Mouse (Mus musculus): ENCODE data around the gene Meis1.
A peak's percentile ranks its signal among the peaks of the same experiment; 100 is the strongest.

Gene Meis1

GRCm38 (mm10) chr11:18898862-18899261 lies 119.9 kb downstream of the Meis1 start:
- DNase-seq: no peak

DNA sequence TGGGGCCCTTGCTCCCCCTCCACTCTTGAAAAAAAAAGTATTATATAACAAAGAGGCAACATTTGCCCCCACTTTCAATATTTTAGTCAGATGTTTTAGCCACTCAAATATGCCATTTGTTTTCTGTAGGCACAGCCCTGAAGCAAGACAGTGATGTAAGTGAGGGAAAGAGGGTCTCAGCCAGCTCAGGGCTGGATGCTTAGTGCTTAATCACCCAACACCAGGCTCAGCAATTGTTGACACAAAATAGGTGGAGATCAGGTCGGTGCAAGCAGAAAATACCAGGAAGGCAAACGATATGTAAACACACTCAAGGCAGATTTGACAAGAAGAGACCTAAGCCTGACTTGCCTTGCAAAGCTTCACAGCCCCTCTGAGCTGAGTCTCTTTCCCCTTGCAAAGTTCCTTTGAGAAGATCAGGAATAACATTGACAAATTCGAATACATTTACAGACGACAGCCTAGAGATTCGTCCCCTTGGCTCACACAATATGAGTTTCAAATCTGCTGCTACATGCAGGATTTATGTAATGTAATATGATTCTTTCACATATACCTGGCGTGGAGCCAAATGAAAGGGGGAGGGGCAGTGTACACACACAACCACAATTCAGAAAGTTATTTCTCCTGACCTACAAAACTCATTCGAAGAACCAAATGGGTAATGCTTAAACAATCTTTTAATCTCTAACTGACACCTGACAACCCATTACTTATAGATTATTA lies 120.7 kb downstream of the Meis1 start:
- DNase-seq: no peak

GRCm38 (mm10) chr11:18897250-18897649 lies 121.5 kb downstream of the Meis1 start:
- no peak for DNase-seq

DNA sequence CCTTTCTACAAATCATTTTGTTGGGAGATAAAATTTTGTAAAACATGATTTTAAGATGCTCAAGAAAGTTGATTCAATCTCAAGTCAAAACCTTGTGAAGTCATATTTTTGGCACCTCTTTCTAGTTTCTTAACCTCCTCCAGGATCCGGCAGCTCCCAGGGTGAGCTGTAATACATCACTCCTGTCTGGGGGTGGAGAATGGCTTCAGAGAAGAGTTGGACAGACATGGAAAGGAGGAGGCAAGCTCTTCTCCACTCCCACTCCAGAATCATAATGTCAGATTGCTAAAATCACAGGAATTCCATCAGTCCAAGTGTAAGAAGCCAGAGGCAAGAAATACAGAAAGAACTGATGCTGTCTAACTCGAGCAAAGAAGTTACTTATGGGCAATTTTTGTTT lies 126.3 kb downstream of the Meis1 start:
- no peak for DNase-seq

DNA sequence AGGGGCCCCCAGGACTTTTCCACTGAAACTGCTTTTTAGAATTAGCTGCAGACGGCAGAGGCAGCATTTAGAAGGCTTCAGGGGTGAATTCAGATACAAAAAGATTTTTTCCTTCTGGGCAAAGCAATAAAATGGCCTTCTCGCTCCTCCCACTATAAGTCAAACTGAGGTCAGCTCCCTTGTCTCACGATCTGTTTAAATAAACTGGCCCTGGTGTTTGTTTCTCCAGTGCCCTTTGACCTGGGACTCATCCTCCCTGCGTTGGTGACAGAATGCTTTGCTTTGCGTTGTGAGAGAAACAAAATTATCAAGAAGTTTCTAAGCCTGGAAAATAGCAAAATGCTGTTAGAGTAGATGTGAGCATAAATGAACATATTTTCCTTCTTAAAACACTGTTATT lies 129.6 kb downstream of the Meis1 start:
- no peak for DNase-seq

GRCm38 (mm10) chr11:18888651-18889050 lies 130.1 kb downstream of the Meis1 start:
- DNase-seq: no peak

GRCm38 (mm10) chr11:18885729-18886325 lies 133.0 kb downstream of the Meis1 start:
- no peak for DNase-seq

DNA sequence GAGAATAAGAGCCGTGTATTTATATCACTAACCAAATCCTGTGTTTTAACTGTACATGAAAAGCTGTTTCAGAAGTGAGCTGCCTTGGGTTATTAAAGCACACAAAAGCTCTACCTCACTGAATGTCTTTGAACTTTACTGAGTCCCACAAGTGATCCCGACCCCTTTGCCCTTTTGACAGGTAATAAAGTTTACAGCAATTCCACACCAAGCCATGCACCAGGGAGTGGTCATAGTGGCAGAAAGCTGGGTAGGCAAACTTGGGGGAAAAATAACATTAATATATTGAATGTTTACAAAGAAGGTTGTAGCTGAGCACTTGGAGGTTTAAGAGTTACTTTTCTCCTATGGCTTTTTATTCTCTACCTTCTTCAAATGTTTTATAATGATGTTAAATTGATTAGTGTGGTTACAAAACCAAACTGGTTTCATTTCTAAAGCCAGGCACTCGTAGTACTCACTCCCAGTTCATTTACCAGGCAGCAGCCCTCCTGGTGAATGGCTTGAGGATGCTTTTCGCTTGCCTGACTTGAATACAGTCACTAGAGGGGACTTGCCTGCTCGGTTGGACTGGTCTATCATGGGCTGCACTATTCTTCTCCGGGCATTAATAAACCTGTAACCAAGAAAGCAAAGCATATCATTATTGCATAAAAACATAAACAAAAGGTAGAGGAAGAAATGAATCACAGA lies 133.6 kb downstream of the Meis1 start:
- no peak for DNase-seq

- no peak for DNase-seq
Measured at GRCm38 (mm10) chr11:18883987-18884386, 134.8 kb downstream of the Meis1 start.

- no peak for DNase-seq
Measured at GRCm38 (mm10) chr11:18883507-18883881, 135.3 kb downstream of the Meis1 start.

DNA sequence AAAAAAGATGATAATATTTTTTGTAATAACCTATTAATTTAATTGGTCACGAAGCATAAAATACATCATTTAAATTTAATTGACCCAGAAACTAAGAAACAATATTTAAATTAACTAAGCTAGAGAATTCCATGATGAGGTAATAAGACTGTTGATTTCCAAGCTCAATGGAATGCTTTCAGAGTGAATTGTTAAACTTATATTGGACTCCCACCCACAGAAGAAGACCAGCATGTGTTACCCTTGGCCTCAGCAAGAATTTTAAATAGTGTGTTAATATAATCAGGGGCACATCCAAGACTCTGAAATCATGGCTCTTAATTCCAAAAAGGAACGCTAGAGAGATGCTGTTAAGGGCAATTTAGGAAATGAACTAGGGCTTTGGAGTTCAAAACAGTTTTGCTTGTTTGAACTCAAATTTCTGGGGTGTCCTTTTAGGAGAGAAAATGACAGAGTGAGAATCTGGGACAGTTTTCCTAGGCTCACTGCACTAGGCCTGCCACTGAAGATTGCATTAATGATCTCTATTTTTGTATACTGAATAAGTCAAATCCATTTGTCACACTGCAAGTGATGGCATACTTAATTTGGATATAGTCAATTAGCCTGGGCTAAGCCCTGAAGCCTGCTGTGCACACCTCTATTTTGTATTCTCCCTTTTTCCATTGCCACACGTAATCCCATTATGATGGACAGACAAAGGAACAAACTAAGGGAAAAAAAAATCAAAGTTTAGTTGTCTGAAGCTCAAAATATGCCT lies 135.9 kb downstream of the Meis1 start:
- no peak for DNase-seq

- no peak for DNase-seq
Measured at GRCm38 (mm10) chr11:18882315-18882714, 136.5 kb downstream of the Meis1 start.

GRCm38 (mm10) chr11:18880806-18881205 lies 138.0 kb downstream of the Meis1 start:
- DNase-seq: no peak

DNA sequence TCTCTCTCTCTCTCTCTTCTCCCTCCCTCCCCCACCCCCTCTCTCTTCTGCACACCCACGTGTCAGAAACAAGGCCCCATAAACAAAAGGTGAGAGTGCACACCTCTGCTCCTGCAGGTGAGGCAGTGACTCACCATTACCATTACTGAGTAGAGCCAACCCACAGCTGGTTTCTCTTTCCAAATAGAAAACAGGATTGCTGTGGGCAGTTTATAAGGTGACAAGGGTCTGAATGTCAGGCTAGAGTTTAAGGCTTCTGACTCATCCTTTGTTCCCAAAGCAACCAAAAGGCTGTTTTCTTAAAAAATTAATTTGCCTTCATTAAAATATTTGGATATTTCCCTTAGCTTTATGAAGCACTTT lies 139.3 kb downstream of the Meis1 start:
- no peak for DNase-seq

DNA sequence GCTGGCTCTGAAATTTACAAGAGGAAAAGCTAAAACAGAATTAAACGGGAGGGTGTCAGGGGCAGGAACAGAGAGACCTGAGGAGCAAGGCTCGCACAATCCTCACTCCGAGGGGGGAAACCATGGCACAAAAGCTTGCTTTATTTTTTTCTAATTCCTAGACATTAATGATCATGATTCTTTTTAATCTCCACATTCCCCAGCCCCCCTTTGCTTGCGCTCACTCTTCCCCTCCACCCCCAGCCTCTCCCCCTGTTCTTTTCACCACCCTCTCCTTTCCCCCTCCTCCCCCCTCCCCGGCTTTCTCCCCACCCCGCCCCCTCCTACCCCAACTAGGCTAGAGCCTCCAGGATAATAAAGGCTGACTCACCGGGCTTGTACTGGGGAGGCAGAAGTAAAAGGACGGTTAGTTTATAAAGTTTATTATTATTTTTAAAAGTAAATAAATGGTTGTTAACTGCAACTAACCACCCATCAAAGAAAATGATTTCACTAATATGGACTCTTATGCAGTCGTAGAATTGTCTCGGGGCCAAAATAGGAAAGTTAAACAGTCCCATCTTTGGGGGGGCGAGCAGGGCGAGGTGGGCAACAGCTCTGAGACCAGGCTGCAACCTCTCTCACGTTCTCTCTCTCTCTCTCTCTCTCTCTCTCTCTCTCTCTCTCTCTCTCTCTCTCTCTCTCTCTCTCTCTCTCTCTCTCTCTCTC lies 139.9 kb downstream of the Meis1 start:
- no peak for DNase-seq

DNA sequence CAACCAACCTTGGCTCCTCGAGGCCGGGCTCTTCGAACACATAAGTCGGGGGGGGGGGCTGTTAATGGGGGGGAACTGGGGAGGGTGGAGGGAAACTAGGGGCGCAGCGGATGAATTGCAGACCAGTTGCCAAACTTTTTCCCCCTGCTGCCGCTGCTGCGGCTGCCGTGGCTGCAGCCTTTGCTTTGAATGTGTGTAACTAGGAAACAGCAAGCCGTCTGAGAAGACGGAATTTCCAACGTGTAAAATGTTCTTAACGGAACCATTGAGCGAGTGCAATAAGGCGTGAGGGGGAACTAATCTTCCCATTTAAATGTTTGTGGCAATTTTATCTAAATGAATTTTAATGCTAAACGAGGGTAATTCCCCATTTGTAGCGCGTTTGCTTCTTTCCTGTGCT lies 140.8 kb downstream of the Meis1 start:
- no peak for DNase-seq

GRCm38 (mm10) chr11:18877626-18878011 lies 141.2 kb downstream of the Meis1 start:
- DNase-seq: peak; percentile 57

GRCm38 (mm10) chr11:18876886-18877625 lies 141.7 kb downstream of the Meis1 start:
- peak; percentile 19 for DNase-seq

- DNase-seq: no peak
Measured at GRCm38 (mm10) chr11:18875911-18876885, 142.6 kb downstream of the Meis1 start.

- no peak for DNase-seq
Measured at GRCm38 (mm10) chr11:18875001-18875902, 143.5 kb downstream of the Meis1 start.
